Mouse (Mus musculus) heart, adult 8-10 months (tissue): ENCODE measurements around the gene Cmc2. TPM values are rescaled to one million over a fixed set of nuclear protein-coding genes. Genes with fewer than 3 reads are reported as not detected.

Experiments used
- DNase-seq: peaks from one replicate; pipeline ENCODE4 v3.0.0; 2022; ENCODE audit warnings: low spot score
- total RNA-seq, 4 experiments: library from RNA; stranded (reverse); gene quantifications; 2 replicates each; pipeline ENCODE4 v1.2.4; 2022

The Cmc2 gene
- total RNA-seq, 4 experiments from 2014 or later, result 65.4 to 79.4 (median 70.2) TPM

GRCm38 (mm10) chr8:116848042-116848441 lies 73.2 kb downstream of the Cmc2 start:
- no peak for DNase-seq

- DNase-seq, result no peak
Measured at GRCm38 (mm10) chr8:116842678-116843077, 78.6 kb downstream of the Cmc2 start.

Other genes with a start within 250 kb of the Cmc2 start
- gene Cdyl2, start 188.5 kb downstream of the Cmc2 start, total RNA-seq, result 1 to 10 TPM; 3.4 to 4.4 (median 4.1) TPM
- under 1 TPM; 0.56 to 0.75 (median 0.63) TPM for gene Cenpn, start 275 bp upstream of the Cmc2 start, total RNA-seq
- gene Atmin, start 21.9 kb upstream of the Cmc2 start, total RNA-seq, result 10 to 100 TPM; 15.9 to 18.0 (median 17.4) TPM
- gene 1700030J22Rik, start 57.5 kb upstream of the Cmc2 start, total RNA-seq, result under 1 TPM; 0.35 to 0.46 (median 0.39) TPM
- gene Gcsh, start 72.1 kb upstream of the Cmc2 start, total RNA-seq, result 10 to 100 TPM; 57.7 to 67.7 (median 62.0) TPM
- gene Pkd1l2, start 161.0 kb upstream of the Cmc2 start, total RNA-seq, result under 1 TPM in 2 of 4 experiments, not detected in 2; 0.03 to 0.17 TPM
- gene Bco1, start 174.4 kb upstream of the Cmc2 start, total RNA-seq, result not detected
- gene Gan, start 236.7 kb upstream of the Cmc2 start, total RNA-seq, result 1 to 10 TPM; 4.3 to 5.2 (median 4.8) TPM